Mouse (Mus musculus) hindbrain, embryonic 15.5 days (tissue): ENCODE data around the gene Guca2a. TPM values are rescaled to one million over a fixed set of nuclear protein-coding genes. Genes with fewer than 3 reads are reported as not detected.

Experiments
- ATAC-seq: fragments of 200-750 bp; cut with Nextera tagmentation; 2 replicates; pipeline ENCODE4 v1.8.0; 2017; ENCODE audit warnings: low read depth, moderate number of reproducible peaks, moderate TSS enrichment; ENCODE audit not compliant: low FRiP score
- H3K27ac ChIP-seq: fragments of 300-500 bp; sonication (generic); replicated peaks from 2 replicates; pipeline ENCODE4 v1.5.1; 2015; ENCODE audit warnings: mild to moderate bottlenecking, inconsistent platforms
- H3K27me3 ChIP-seq: fragments of 300-500 bp; sonication (generic); 2 replicates; pipeline ENCODE4 v1.6.1; 2015; ENCODE audit warnings: control low read depth, inconsistent platforms
- H3K36me3 ChIP-seq: fragments of 300-500 bp; sonication (generic); 2 replicates; pipeline ENCODE4 v1.6.1; 2015; ENCODE audit warnings: control low read depth, inconsistent platforms
- H3K4me1 ChIP-seq: fragments of 300-500 bp; sonication (generic); replicated peaks from 2 replicates; pipeline ENCODE4 v1.6.1; 2015; ENCODE audit warnings: control low read depth, inconsistent platforms
- H3K4me2 ChIP-seq: fragments of 300-500 bp; sonication (generic); 2 replicates; pipeline ENCODE4 v1.6.1; 2015; ENCODE audit warnings: moderate library complexity, mild to moderate bottlenecking, inconsistent platforms
- H3K4me3 ChIP-seq: fragments of 300-500 bp; sonication (generic); 2 replicates; pipeline ENCODE4 v1.5.1; 2015; ENCODE audit warnings: mild to moderate bottlenecking, inconsistent platforms
- H3K9ac ChIP-seq: fragments of 300-500 bp; sonication (generic); 2 replicates; pipeline ENCODE4 v1.6.1; 2015; ENCODE audit warnings: inconsistent platforms
- H3K9me3 ChIP-seq: fragments of 300-500 bp; sonication (generic); 2 replicates; pipeline ENCODE4 v1.6.1; 2016; ENCODE audit warnings: control low read depth, inconsistent platforms
- WGBS: fragments of 180-500 bp; shearing (Covaris S2); methylation state at CpG from one replicate; pipeline ENCODE4 v1.1.7; 2015; 5-methylcytosine and 5-hydroxymethylcytosine counted together
- polyA plus RNA-seq: library from polyadenylated mRNA; unstranded; fragments of >200 nt; fragmentation: Nextera tagmentation; extraction: Ambion mirVana; gene quantifications from 2 replicates; pipeline ENCODE4 v1.2.1, GENCODE M21; 2015

Gene Guca2a
- not detected in 2 replicates for polyA plus RNA-seq

DNA sequence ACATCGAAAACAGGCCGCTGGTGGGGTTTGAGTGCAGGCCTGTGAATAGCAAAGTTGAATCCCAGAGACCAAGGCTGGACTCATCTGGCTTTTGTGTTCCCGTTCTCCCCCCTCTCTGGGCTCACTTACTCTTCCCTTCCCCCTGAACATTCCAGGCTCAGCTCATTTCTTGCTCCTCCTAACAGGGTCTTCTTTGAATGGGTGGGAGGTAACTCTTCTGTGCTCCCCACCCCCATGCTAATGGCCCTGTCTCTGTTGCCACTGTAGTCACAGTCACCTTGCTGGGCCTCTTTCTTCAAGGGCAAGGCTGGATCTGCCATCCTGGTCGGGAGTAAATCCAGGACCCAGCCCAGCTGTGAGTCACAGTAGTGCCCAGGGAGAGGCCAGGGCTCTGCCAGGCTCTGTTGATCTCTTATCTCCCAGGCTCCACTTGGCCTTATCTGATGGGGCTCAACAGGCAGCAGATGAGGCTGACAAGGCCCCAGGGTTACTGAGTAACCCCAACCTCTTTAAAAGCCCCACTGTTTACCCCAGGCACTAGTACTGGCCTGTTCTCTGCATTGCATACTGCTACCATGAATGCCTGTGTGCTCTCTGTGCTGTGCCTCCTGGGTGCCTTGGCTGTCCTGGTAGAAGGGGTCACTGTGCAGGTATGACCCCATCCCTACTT is at the start of gene Guca2a:
Guca2a (plus strand) TSS at position 529 of the 670 bp plus-strand sequence.
- WGBS, result 65% methylated on average over 4 of the region's 4 CpGs
- Histone ChIP-seq H3K4me2 (no peak within 1 kb of the TSS), H3K9me3 (no peaks in the 10 kb centered on the region), H3K36me3 (no peaks in the 10 kb centered on the region), H3K4me3 (no peak within 1 kb of the TSS), H3K27ac (no peak within 1 kb of the TSS), H3K4me1 (peaks cover 21% of the 10 kb centered on the region), H3K27me3 (no peaks in the 10 kb centered on the region), H3K9ac (no peak within 1 kb of the TSS)
- no peak for ATAC-seq

GRCm38 (mm10) chr4:119588037-119588436 is 49.5 kb upstream of the Guca2a start:
- no peak for ATAC-seq
- H3K4me2 ChIP-seq, result no peak overlapping the region
- no peak overlapping the region for H3K4me3 ChIP-seq
- 0 out of 2 replicates have a peak, but pooled peaks cover 4% of the 10 kb centered on the region for H3K4me1 ChIP-seq
- H3K27me3 ChIP-seq, result no peaks in the 10 kb centered on the region
- 98% methylated on average over 2 of the region's 2 CpGs for WGBS
- H3K9me3 ChIP-seq, result no peaks in the 10 kb centered on the region
- no peak overlapping the region for H3K9ac ChIP-seq
- no peak overlapping the region for H3K27ac ChIP-seq
- peaks cover 20% of the 10 kb centered on the region for H3K36me3 ChIP-seq

- Histone ChIP-seq H3K9me3 (no peaks in the 10 kb centered on the region), H3K36me3 (peaks cover 20% of the 10 kb centered on the region), H3K4me1 (0 out of 2 replicates have a peak, but pooled peaks cover 4% of the 10 kb centered on the region), H3K27me3 (no peaks in the 10 kb centered on the region), H3K4me2 (no peak overlapping the region), H3K4me3 (no peak overlapping the region), H3K27ac (no peak overlapping the region), H3K9ac (no peak overlapping the region)
- no peak for ATAC-seq
- 90% methylated on average over 2 of the region's 2 CpGs for WGBS
Observed at GRCm38 (mm10) chr4:119589423-119589822, 48.1 kb upstream of the Guca2a start.

DNA sequence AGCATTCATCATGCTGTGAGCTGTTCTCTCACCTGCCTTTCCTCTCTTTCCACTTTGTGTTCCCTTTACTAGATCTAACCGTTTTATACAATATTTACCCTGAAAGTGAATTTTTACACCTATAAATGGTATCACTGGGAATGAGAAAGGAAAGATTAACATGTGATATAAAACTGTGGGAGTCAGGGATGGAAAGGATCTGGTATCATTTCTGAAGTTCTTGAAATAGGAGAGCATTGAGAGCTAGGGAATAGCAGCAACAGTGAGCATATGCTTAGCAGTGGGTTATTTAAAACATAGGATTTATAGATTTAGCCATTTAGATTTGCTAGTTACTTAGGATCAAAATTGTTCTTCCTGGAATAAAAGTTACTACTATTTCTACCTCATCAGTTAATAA is 47.5 kb upstream of the Guca2a start:
- Histone ChIP-seq H3K4me3 (no peak overlapping the region), H3K9ac (no peak overlapping the region), H3K27ac (no peak overlapping the region), H3K9me3 (no peaks in the 10 kb centered on the region), H3K4me1 (0 out of 2 replicates have a peak, but pooled peaks cover 4% of the 10 kb centered on the region), H3K4me2 (no peak overlapping the region), H3K36me3 (peaks cover 20% of the 10 kb centered on the region), H3K27me3 (no peaks in the 10 kb centered on the region)
- no peak for ATAC-seq
- WGBS, result 82% methylated on average over 1 of the region's 1 CpGs

DNA sequence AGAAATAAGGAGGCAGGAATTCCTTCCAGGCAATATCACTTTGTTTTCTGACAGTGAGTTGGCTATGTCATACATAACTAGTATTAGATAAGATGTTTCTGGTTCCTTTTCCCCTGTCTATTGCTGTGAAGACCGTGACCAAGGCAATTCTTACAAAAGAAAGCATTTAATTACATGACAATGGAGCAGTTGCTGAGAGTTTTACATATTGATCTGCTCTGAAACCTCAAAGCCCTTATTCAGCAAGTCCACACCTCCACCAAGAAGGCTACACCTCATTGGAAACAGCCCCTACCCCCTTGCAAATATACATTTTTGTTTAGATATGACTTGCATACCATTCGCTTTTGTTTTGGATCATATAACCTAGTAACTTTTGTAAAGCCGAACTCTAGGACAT is 45.0 kb upstream of the Guca2a start:
- no peak overlapping the region for H3K27ac ChIP-seq
- WGBS, result 58% methylated on average over 3 of the region's 3 CpGs
- H3K4me2 ChIP-seq, result no peak overlapping the region
- peaks cover 9% of the 10 kb centered on the region for H3K36me3 ChIP-seq
- H3K9me3 ChIP-seq, result no peaks in the 10 kb centered on the region
- H3K9ac ChIP-seq, result no peak overlapping the region
- H3K4me3 ChIP-seq, result no peak overlapping the region
- 0 out of 2 replicates have a peak, but pooled peaks cover 4% of the 10 kb centered on the region for H3K4me1 ChIP-seq
- no peak for ATAC-seq
- H3K27me3 ChIP-seq, result no peaks in the 10 kb centered on the region

GRCm38 (mm10) chr4:119594331-119594730 is 43.2 kb upstream of the Guca2a start:
- H3K27me3 ChIP-seq, result no peaks in the 10 kb centered on the region
- no peaks in the 10 kb centered on the region for H3K36me3 ChIP-seq
- H3K9me3 ChIP-seq, result no peaks in the 10 kb centered on the region
- H3K9ac ChIP-seq, result no peak overlapping the region
- H3K27ac ChIP-seq, result no peak overlapping the region
- ATAC-seq, result no peak
- 0 out of 2 replicates have a peak, but pooled peaks cover 4% of the 10 kb centered on the region for H3K4me1 ChIP-seq
- H3K4me3 ChIP-seq, result no peak overlapping the region
- no peak overlapping the region for H3K4me2 ChIP-seq
- WGBS, result 97% methylated on average over 14 of the region's 14 CpGs

DNA sequence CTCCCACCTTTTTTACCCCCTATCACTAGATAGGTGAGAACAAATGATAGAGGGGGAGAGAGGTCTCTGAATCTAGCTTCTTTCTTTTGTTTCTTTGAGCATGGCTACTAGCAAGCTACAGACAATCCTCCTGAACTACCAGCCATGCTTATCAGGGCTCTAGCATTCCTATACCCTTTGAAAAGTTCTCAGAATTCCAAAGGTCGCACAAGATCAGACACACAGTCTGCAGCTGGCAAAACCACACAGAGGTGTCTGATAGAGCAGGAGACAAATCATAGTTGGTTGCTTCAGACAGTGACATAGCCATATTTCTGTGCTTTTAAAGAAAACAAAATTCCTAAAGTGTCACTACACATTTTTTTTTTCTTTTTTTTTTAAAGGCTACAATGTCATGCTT is 37.9 kb upstream of the Guca2a start:
- Histone ChIP-seq H3K4me2 (no peak overlapping the region), H3K4me1 (no peaks in the 10 kb centered on the region), H3K9me3 (no peaks in the 10 kb centered on the region), H3K27me3 (no peaks in the 10 kb centered on the region), H3K27ac (no peak overlapping the region), H3K4me3 (no peak overlapping the region), H3K9ac (no peak overlapping the region), H3K36me3 (no peaks in the 10 kb centered on the region)
- WGBS, result 78% methylated on average over 1 of the region's 1 CpGs
- no peak for ATAC-seq

GRCm38 (mm10) chr4:119609488-119609887 is 28.0 kb upstream of the Guca2a start:
- 97% methylated on average over 1 of the region's 1 CpGs for WGBS

GRCm38 (mm10) chr4:119614078-119614477 is 23.4 kb upstream of the Guca2a start:
- Histone ChIP-seq H3K27me3 (no peaks in the 10 kb centered on the region), H3K9me3 (no peaks in the 10 kb centered on the region), H3K4me2 (no peak overlapping the region), H3K9ac (no peak overlapping the region), H3K27ac (0 out of 2 replicates have a peak overlapping the region, but pooled peaks have one; percentile 16), H3K4me3 (no peak overlapping the region), H3K36me3 (0 out of 2 replicates have a peak, but pooled peaks cover 3% of the 10 kb centered on the region), H3K4me1 (peaks cover 8% of the 10 kb centered on the region; the same call in 1 of the 2 replicates)
- 54% methylated on average over 1 of the region's 1 CpGs for WGBS
- peak; percentile 45; the same call in 1 of the 2 replicates for ATAC-seq

More at GRCm38 (mm10) chr4:119609488-119609887, 28.0 kb upstream of the Guca2a start:
- no peak overlapping the region for H3K9ac ChIP-seq
- ATAC-seq, result no peak
- no peak overlapping the region for H3K4me2 ChIP-seq
- no peaks in the 10 kb centered on the region for H3K27me3 ChIP-seq
- no peak overlapping the region for H3K4me3 ChIP-seq
- 0 out of 2 replicates have a peak, but pooled peaks cover 3% of the 10 kb centered on the region for H3K36me3 ChIP-seq
- H3K9me3 ChIP-seq, result no peaks in the 10 kb centered on the region
- H3K27ac ChIP-seq, result no peak overlapping the region
- H3K4me1 ChIP-seq, result peaks cover 4% of the 10 kb centered on the region; the same call in 1 of the 2 replicates

- H3K9ac ChIP-seq, result no peak overlapping the region
- no peak overlapping the region for H3K4me2 ChIP-seq
- peaks cover 8% of the 10 kb centered on the region; the same call in 1 of the 2 replicates for H3K4me1 ChIP-seq
- ATAC-seq, result no peak
- no peak overlapping the region for H3K4me3 ChIP-seq
- no peak overlapping the region for H3K27ac ChIP-seq
- no peaks in the 10 kb centered on the region for H3K27me3 ChIP-seq
- peaks cover 6% of the 10 kb centered on the region; the same call in 1 of the 2 replicates for H3K36me3 ChIP-seq
- no peaks in the 10 kb centered on the region for H3K9me3 ChIP-seq
- 78% methylated on average over 4 of the region's 4 CpGs for WGBS
Observed at GRCm38 (mm10) chr4:119614724-119615123, 22.8 kb upstream of the Guca2a start.

DNA sequence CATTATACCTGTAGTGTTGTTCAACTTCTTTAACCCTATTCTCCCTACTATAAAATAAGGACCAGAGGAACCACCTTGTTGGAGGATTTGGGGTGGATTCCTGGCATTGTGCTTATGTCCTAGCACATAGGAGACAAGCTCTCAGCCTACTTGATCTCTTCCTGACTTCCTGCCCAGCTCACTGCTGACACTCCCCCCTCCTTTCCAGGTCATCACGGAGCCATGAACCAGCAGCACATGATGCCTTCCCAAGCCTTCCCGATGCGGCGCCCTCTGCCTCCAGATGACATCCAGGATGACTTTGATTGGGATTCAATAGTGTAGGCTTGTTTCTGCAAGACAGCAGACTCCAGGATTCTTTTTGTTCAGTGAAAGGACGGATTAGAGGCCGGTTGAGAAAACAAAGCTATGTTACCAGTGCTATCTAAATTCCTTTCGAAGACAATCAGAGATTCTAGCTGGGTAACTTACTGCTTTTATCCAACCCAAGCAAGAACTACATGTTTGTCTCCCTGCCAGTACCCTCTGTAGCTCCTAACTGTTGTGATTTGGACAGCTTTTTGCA is 11.3 kb upstream of the Guca2a start:
- 51% methylated on average over 7 of the region's 7 CpGs for WGBS
- Histone ChIP-seq H3K9ac (no peak overlapping the region), H3K4me1 (peaks cover 3% of the 10 kb centered on the region; the same call in 1 of the 2 replicates), H3K36me3 (peaks cover 32% of the 10 kb centered on the region), H3K27me3 (no peaks in the 10 kb centered on the region), H3K9me3 (no peaks in the 10 kb centered on the region), H3K4me3 (no peak overlapping the region), H3K27ac (no peak overlapping the region), H3K4me2 (no peak overlapping the region)
- no peak for ATAC-seq

DNA sequence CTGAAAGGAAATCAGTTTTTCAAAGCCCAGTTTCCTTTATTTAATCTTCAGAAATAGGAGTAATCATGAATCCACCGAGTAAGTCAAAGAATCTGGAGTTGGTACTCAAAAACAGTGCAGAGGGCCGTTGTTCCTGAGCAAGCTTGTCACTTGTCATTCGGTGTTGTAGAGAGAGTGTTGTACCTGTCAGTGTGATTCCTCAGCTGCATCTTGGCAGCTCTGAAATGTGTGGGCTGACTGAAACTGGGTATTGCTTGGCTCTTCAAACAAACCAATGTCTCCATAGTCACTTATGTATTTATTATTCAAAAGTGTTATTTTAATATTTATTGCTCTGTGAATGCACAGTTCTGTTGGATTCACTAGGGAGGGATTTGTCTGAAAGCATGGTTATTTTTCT is 10.6 kb upstream of the Guca2a start:
- Histone ChIP-seq H3K36me3 (peaks cover 28% of the 10 kb centered on the region), H3K4me3 (no peak overlapping the region)
- WGBS, result 81% methylated on average over 3 of the region's 3 CpGs

More for the DNA sequence above, 10.6 kb upstream of the Guca2a start:
- Histone ChIP-seq H3K9ac (no peak overlapping the region), H3K4me1 (peaks cover 8% of the 10 kb centered on the region; the same call in 1 of the 2 replicates), H3K9me3 (no peaks in the 10 kb centered on the region), H3K27me3 (no peaks in the 10 kb centered on the region), H3K27ac (peak overlapping the region; percentile 37), H3K4me2 (no peak overlapping the region)
- no peak for ATAC-seq
